Mouse (Mus musculus) midbrain, embryonic 11.5 days (tissue): ENCODE measurements around the gene Lpcat2. TPM values are rescaled to one million over a fixed set of nuclear protein-coding genes. Genes with fewer than 3 reads are reported as not detected.

Experiments
- ATAC-seq: fragments of 200-750 bp; cut with Nextera tagmentation; 2 replicates; pipeline ENCODE4 v1.8.0; 2017; ENCODE audit warnings: moderate TSS enrichment, moderate library complexity; ENCODE audit not compliant: low FRiP score
- DNase-seq: peaks from one replicate; pipeline ENCODE4 v3.0.0; 2015; ENCODE audit warnings: low spot score; ENCODE audit errors: missing footprints
- H3K27ac ChIP-seq: fragments of 300-500 bp; sonication (generic); 2 replicates; pipeline ENCODE4 v1.5.1; 2014; ENCODE audit warnings: low read depth, low read length
- H3K27me3 ChIP-seq: fragments of 300-500 bp; sonication (generic); 2 replicates; pipeline ENCODE4 v1.6.1; 2014; ENCODE audit warnings: mild to moderate bottlenecking, low read length, moderate library complexity, mixed read lengths; ENCODE audit not compliant: control insufficient read depth, insufficient read depth
- H3K36me3 ChIP-seq: fragments of 300-500 bp; sonication (generic); 2 replicates; pipeline ENCODE4 v1.6.1; 2014; ENCODE audit warnings: mild to moderate bottlenecking, low read length, moderate library complexity, mixed read lengths; ENCODE audit not compliant: control insufficient read depth, insufficient read depth
- H3K4me1 ChIP-seq: fragments of 300-500 bp; sonication (generic); 2 replicates; pipeline ENCODE4 v1.6.1; 2014; ENCODE audit warnings: low read length; ENCODE audit not compliant: control insufficient read depth, insufficient read depth
- H3K4me2 ChIP-seq: fragments of 300-500 bp; sonication (generic); 2 replicates; pipeline ENCODE4 v1.6.1; 2014; ENCODE audit warnings: mild to moderate bottlenecking, moderate library complexity
- H3K4me3 ChIP-seq: fragments of 300-500 bp; sonication (generic); 2 replicates; pipeline ENCODE4 v1.5.1; 2014; ENCODE audit warnings: low read depth, low read length
- H3K9ac ChIP-seq: fragments of 300-500 bp; sonication (generic); 2 replicates; pipeline ENCODE4 v1.6.1; 2014; ENCODE audit warnings: low read length
- H3K9me3 ChIP-seq: fragments of 300-500 bp; sonication (generic); 2 replicates; pipeline ENCODE4 v1.6.1; 2016; ENCODE audit warnings: low read length; ENCODE audit not compliant: control insufficient read depth
- WGBS: fragments of 180-500 bp; shearing (Covaris S2); extraction: QIAGEN DNeasy Blood & Tissue Kit; methylation state at CpG from one replicate; pipeline ENCODE4 v1.1.7; 2014; 5-methylcytosine and 5-hydroxymethylcytosine counted together
- polyA plus RNA-seq: library from polyadenylated mRNA; unstranded; fragments of >200 nt; fragmentation: Nextera tagmentation; extraction: Ambion mirVana; gene quantifications from 2 replicates; pipeline ENCODE4 v1.2.1, GENCODE M21; 2014

The Lpcat2 gene
- polyA plus RNA-seq, 1 experiment from 2014 or later: 2.8 TPM

- DNase-seq: no peak
- 61% methylated on average over 6 of the region's 6 CpGs for WGBS
- Histone ChIP-seq H3K4me3 (no peak overlapping the region), H3K36me3 (no peaks in the 10 kb centered on the region; the same call in 1 of the 2 replicates), H3K9me3 (no peaks in the 10 kb centered on the region), H3K4me2 (no peak overlapping the region), H3K9ac (no peak overlapping the region), H3K4me1 (no peaks in the 10 kb centered on the region), H3K27me3 (no peaks in the 10 kb centered on the region), H3K27ac (no peak overlapping the region)
- ATAC-seq: no peak
Measured at GRCm38 (mm10) chr8:92849261-92849660, 5.9 kb upstream of the Lpcat2 start.

GRCm38 (mm10) chr8:92850239-92850638, 4.9 kb upstream of the Lpcat2 start:
- Histone ChIP-seq H3K9me3 (no peaks in the 10 kb centered on the region), H3K4me3 (no peak overlapping the region), H3K27me3 (no peaks in the 10 kb centered on the region; the same call in 1 of the 2 replicates), H3K4me1 (0 out of 2 replicates have a peak, but pooled peaks cover 2% of the 10 kb centered on the region), H3K36me3 (no peaks in the 10 kb centered on the region), H3K9ac (no peak overlapping the region), H3K27ac (no peak overlapping the region), H3K4me2 (no peak overlapping the region)
- DNase-seq: no peak
- no peak for ATAC-seq
- WGBS: 80% methylated on average over 4 of the region's 4 CpGs

GRCm38 (mm10) chr8:92851381-92851780, 3.8 kb upstream of the Lpcat2 start:
- no peaks in the 10 kb centered on the region for H3K36me3 ChIP-seq
- ATAC-seq (no peak), DNase-seq (no peak)
- no peak overlapping the region for H3K4me2 ChIP-seq
- H3K4me3 ChIP-seq: no peak overlapping the region
- H3K27me3 ChIP-seq: peaks cover 5% of the 10 kb centered on the region
- H3K9me3 ChIP-seq: peaks cover 3% of the 10 kb centered on the region; the same call in 1 of the 2 replicates
- no peak overlapping the region for H3K27ac ChIP-seq
- WGBS: 77% methylated on average over 3 of the region's 3 CpGs
- 0 out of 2 replicates have a peak, but pooled peaks cover 2% of the 10 kb centered on the region for H3K4me1 ChIP-seq
- no peak overlapping the region for H3K9ac ChIP-seq

- Histone ChIP-seq H3K27ac (no peak overlapping the region), H3K4me2 (no peak overlapping the region), H3K36me3 (no peaks in the 10 kb centered on the region), H3K9ac (no peak overlapping the region), H3K9me3 (peaks cover 6% of the 10 kb centered on the region; the same call in 1 of the 2 replicates), H3K27me3 (peaks cover 5% of the 10 kb centered on the region), H3K4me3 (no peak overlapping the region), H3K4me1 (0 out of 2 replicates have a peak, but pooled peaks cover 2% of the 10 kb centered on the region)
- DNase-seq: no peak
- 73% methylated on average over 18 of the region's 18 CpGs for WGBS
- no peak for ATAC-seq
Measured at GRCm38 (mm10) chr8:92853188-92853983, 1.8 kb upstream of the Lpcat2 start.

GRCm38 (mm10) chr8:92854673-92855072, 466 bp upstream of the Lpcat2 start:
- DNase-seq (no peak), ATAC-seq (no peak)
- 72% methylated on average over 3 of the region's 3 CpGs for WGBS
- Histone ChIP-seq H3K9ac (no peak overlapping the region), H3K4me1 (0 out of 2 replicates have a peak, but pooled peaks cover 2% of the 10 kb centered on the region), H3K27me3 (peaks cover 5% of the 10 kb centered on the region), H3K4me2 (peak overlapping the region; percentile 71), H3K9me3 (peaks cover 6% of the 10 kb centered on the region; the same call in 1 of the 2 replicates), H3K4me3 (no peak overlapping the region), H3K36me3 (no peaks in the 10 kb centered on the region), H3K27ac (no peak overlapping the region)

- DNase-seq (no peak), ATAC-seq (no peak)
- Histone ChIP-seq H3K4me1 (0 out of 2 replicates have a peak, but pooled peaks cover 2% of the 10 kb centered on the region), H3K36me3 (no peaks in the 10 kb centered on the region), H3K9ac (no peak overlapping the region), H3K27ac (no peak overlapping the region), H3K4me3 (no peak overlapping the region), H3K4me2 (no peak overlapping the region; the same call in 1 of the 2 replicates), H3K27me3 (peaks cover 5% of the 10 kb centered on the region), H3K9me3 (peaks cover 6% of the 10 kb centered on the region; the same call in 1 of the 2 replicates)
- WGBS: 88% methylated on average over 7 of the region's 7 CpGs
Measured at GRCm38 (mm10) chr8:92856273-92856986, 1.3 kb downstream of the Lpcat2 start.

GRCm38 (mm10) chr8:92858475-92859182, 3.5 kb downstream of the Lpcat2 start:
- peaks cover 5% of the 10 kb centered on the region for H3K27me3 ChIP-seq
- 89% methylated on average over 14 of the region's 14 CpGs for WGBS

GRCm38 (mm10) chr8:92861977-92862376, 6.8 kb downstream of the Lpcat2 start:
- WGBS: 88% methylated on average over 1 of the region's 1 CpGs
- H3K27ac ChIP-seq: no peak overlapping the region
- no peaks in the 10 kb centered on the region for H3K36me3 ChIP-seq
- H3K4me1 ChIP-seq: no peaks in the 10 kb centered on the region
- DNase-seq: no peak
- H3K27me3 ChIP-seq: no peaks in the 10 kb centered on the region
- H3K4me3 ChIP-seq: no peak overlapping the region
- H3K4me2 ChIP-seq: no peak overlapping the region
- ATAC-seq: no peak
- H3K9me3 ChIP-seq: no peaks in the 10 kb centered on the region
- H3K9ac ChIP-seq: no peak overlapping the region

More at GRCm38 (mm10) chr8:92858475-92859182, 3.5 kb downstream of the Lpcat2 start:
- H3K27ac ChIP-seq: no peak overlapping the region
- no peak overlapping the region for H3K9ac ChIP-seq
- H3K36me3 ChIP-seq: no peaks in the 10 kb centered on the region
- H3K4me1 ChIP-seq: 0 out of 2 replicates have a peak, but pooled peaks cover 2% of the 10 kb centered on the region
- no peak overlapping the region for H3K4me3 ChIP-seq
- no peak overlapping the region for H3K4me2 ChIP-seq
- ATAC-seq: no peak
- no peak for DNase-seq
- peaks cover 6% of the 10 kb centered on the region; the same call in 1 of the 2 replicates for H3K9me3 ChIP-seq
